Mouse (Mus musculus) lung, postnatal 0 days (tissue): ENCODE results near the gene Lrrc3.

ENCODE experiments used
- CTCF ChIP-seq: IDR thresholded peaks from 2 replicates; pipeline ENCODE4 v1.5.1; 2016; ENCODE audit warnings: antibody characterized with exemption, mild to moderate bottlenecking
- EP300 ChIP-seq: IDR thresholded peaks from 2 replicates; pipeline ENCODE4 v1.6.1; 2016; ENCODE audit warnings: antibody characterized with exemption, mild to moderate bottlenecking, control low read depth

DNA sequence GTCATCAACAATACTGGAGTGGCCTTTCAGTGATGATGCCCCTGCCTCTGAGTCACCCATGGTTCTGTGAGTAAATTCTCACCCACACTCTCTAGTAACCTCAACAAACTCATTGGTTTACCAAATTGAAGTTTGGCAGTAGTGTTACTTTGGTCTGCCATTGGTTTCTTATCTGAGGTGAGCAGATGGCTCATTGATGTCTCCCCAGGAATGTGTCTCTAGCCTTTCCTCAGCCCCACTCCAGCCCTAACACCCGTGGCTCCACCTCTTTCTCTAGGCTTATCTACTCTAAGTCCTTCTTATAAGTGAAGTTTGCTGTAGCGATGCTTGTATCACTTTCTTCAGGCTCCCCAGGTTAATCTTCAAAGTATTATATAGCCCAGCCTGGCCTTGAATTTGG is 37.3 kb upstream of the Lrrc3 start:
- TF ChIP-seq EP300 = no peak
- TF ChIP-seq CTCF = no peak
